ENCODE assay signal across 17 mouse cellular contexts in the genomic region with DNA sequence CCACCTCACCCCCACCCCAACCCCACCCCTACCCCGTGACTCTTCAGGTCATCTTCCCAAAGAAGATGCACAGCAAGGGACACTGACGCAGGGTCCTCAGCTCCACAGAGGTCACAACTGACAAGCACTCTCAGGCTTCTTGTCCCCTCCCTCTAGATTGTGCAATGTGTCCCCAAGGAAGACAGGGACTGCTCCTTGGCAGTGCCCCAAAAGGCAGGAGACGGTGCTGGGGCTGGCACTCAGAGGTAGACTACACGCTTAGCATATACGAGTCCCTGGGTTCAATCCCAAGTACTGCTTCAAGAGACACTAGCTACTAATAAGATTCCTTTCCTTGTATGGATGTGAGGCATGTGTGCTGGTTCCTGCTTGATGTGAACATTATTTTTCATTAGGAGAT. TPM values are rescaled to one million over a fixed set of nuclear protein-coding genes. Genes with fewer than 3 reads are reported as not detected.
DNase-seq lines count a peak whose midpoint lies in the region; TF ChIP-seq lines count a peak whose summit lies in the region.
"Had no signal": no experiment of that assay in that cellular context is flagged by ENCODE, and none has a peak within 500 bp of the region (broad histone marks: within the 10 kb centered on the region; RNA-seq: fewer than 3 reads in every experiment).

No protein-coding gene starts in this region.

- peaks cover 12 to 26% of the 10 kb centered on the region in 2 experiments for H3K4me1 ChIP-seq in CH12.LX (ENCODE audit: control insufficient read depth in 1 of 2, insufficient read depth in 2 of 2)
- H3K4me1 ChIP-seq: embryonic facial prominence, embryonic 15.5 days had no signal

- H3K9me3 ChIP-seq in CH12.LX (replicated peaks; ENCODE audit: low read length), result no peaks in the 10 kb centered on the region
- H3K9me3 ChIP-seq: embryonic facial prominence, embryonic 15.5 days; forebrain, embryonic 10.5 days; G1E; heart, embryonic 13.5 days; hindbrain, embryonic 15.5 days had no signal

- peak; percentile 10 to 38 for DNase-seq in cerebellum, postnatal 14 days
- DNase-seq in cerebellum, adult 9-10 months, result no peak
- peak; percentile 58 for DNase-seq in left cerebral cortex, postnatal 4 days
- DNase-seq in left cerebral cortex, adult 18-20 months (ENCODE audit: low spot score in 2 of 2), result no peak
- DNase-seq in CH12.LX (ENCODE audit: extremely low read depth), result no peak
- DNase-seq in kidney, adult 8-10 months, result no peak
- DNase-seq: adrenal gland, postnatal 25 days; cerebellum, adult 18-20 months; gastrocnemius, postnatal 10 days; heart, postnatal 36 days; kidney, adult 11 months had no signal

- no peaks in the 10 kb centered on the region for H3K79me2 ChIP-seq in CH12.LX (replicated peaks; ENCODE audit: control insufficient read depth, extremely low read depth, insufficient read depth, poor library complexity, severe bottlenecking)

- intact Hi-C loops in left cerebral cortex, postnatal 4 days (cut with DNase I), result no loop called here

- H3K4me3 ChIP-seq in CH12.LX (replicated peaks in 1 of 3; ENCODE audit: low read depth in 2 of 3, low read length in 2 of 3, poor library complexity in 1 of 3), result no peak overlapping the region
- H3K4me3 ChIP-seq: embryonic facial prominence, embryonic 15.5 days; erythroblast, embryonic 14.5 days; forebrain, embryonic 10.5 days; heart, embryonic 13.5 days; hindbrain, embryonic 15.5 days had no signal

- no peak for TF ChIP-seq EP300 in CH12.LX (IDR thresholded peaks at IDR 0.05; ENCODE audit: low read length)

- TF ChIP-seq RAD21 in CH12.LX (IDR thresholded peaks at IDR 0.05; ENCODE audit: low read depth, low read length), result no peak

- no peak for TF ChIP-seq CTCF in CH12.LX (conservative IDR thresholded peaks at IDR 0.05 in 1 of 2, IDR thresholded peaks at IDR 0.05 in 1 of 2; ENCODE audit: low read depth in 2 of 2, low read length in 2 of 2)

- H3K36me3 ChIP-seq in CH12.LX (replicated peaks in 1 of 2; ENCODE audit: control insufficient read depth in 1 of 2, insufficient read depth in 1 of 2, low read length in 1 of 2), result no peaks in the 10 kb centered on the region
- H3K36me3 ChIP-seq: embryonic facial prominence, embryonic 15.5 days; forebrain, embryonic 10.5 days; G1E; heart, embryonic 13.5 days; hindbrain, embryonic 15.5 days had no signal

- in situ Hi-C loops in CH12.LX (cut with MboI; ENCODE audit: low pct_ligation_motif_present, low pct_unique_long_range_greater_than_20kb, low sequenced_read_pairs), result no loop called here

- no peak overlapping the region for H3K9ac ChIP-seq in CH12.LX (ENCODE audit: insufficient read depth, low read depth)
- H3K9ac ChIP-seq: embryonic facial prominence, embryonic 15.5 days; heart, embryonic 13.5 days; hindbrain, embryonic 15.5 days had no signal

- H3K4me2 ChIP-seq in CH12.LX (ENCODE audit: insufficient read depth, low read depth, poor library complexity, severe bottlenecking), result peak overlapping the region; percentile 13; the same call in 1 of the 2 replicates
- H3K4me2 ChIP-seq: embryonic facial prominence, embryonic 15.5 days; heart, embryonic 13.5 days; hindbrain, embryonic 15.5 days had no signal

- no peak overlapping the region for H3K27ac ChIP-seq in CH12.LX (ENCODE audit: insufficient read depth, low read depth)
- H3K27ac ChIP-seq: embryonic facial prominence, embryonic 15.5 days; forebrain, embryonic 10.5 days; heart, embryonic 13.5 days; hindbrain, embryonic 15.5 days had no signal

- dilution Hi-C loops in CH12.LX (cut with MboI; ENCODE audit: extremely low pct_ligation_motif_present, extremely low pct_unique_long_range_greater_than_20kb, low sequenced_read_pairs), result no loop called here

- TF ChIP-seq POLR2A in CH12.LX (IDR thresholded peaks at IDR 0.05; ENCODE audit: low read depth, low read length), result no peak

- no peaks in the 10 kb centered on the region for H3K27me3 ChIP-seq in CH12.LX (replicated peaks)
- H3K27me3 ChIP-seq: embryonic facial prominence, embryonic 15.5 days; heart, embryonic 13.5 days; hindbrain, embryonic 15.5 days had no signal

TF ChIP-seq in CH12.LX, 34 proteins besides CTCF, POLR2A, EP300 and RAD21:
- TF ChIP-seq ZC3H11A (IDR thresholded peaks at IDR 0.05; ENCODE audit: low read depth, low read length), result no peak
- TF ChIP-seq ZMIZ1 (IDR thresholded peaks at IDR 0.05; ENCODE audit: low read depth, low read length), result no peak
- TF ChIP-seq TCF12 (IDR thresholded peaks at IDR 0.05; ENCODE audit: low read depth, low read length), result no peak
- TF ChIP-seq MAZ (IDR thresholded peaks at IDR 0.05; ENCODE audit: low read depth, low read length), result no peak
- TF ChIP-seq RCOR1 (conservative IDR thresholded peaks at IDR 0.05; ENCODE audit: low read depth, low read length), result no peak
- no peak for TF ChIP-seq PAX5 (IDR thresholded peaks at IDR 0.05; ENCODE audit: low read length)
- TF ChIP-seq NELFE (IDR thresholded peaks at IDR 0.05; ENCODE audit: low read depth, low read length), result no peak
- no peak for TF ChIP-seq ZNF384 (IDR thresholded peaks at IDR 0.05; ENCODE audit: low read depth, low read length)
- TF ChIP-seq SIN3A (IDR thresholded peaks at IDR 0.05; ENCODE audit: low read length), result no peak
- no peak for TF ChIP-seq JUND (conservative IDR thresholded peaks at IDR 0.05; ENCODE audit: low read depth, low read length)
- no peak for TF ChIP-seq ETS1 (conservative IDR thresholded peaks at IDR 0.05; ENCODE audit: low read depth, low read length)
- no peak for TF ChIP-seq USF1 (IDR thresholded peaks at IDR 0.05; ENCODE audit: low read depth, low read length)

RNA-seq across cellular contexts. Expression of a gene that starts 2.3 kb away (rescaled TPM):
- total RNA-seq in left cerebral cortex, postnatal 4 days (2021), result 1 to 10 TPM; 1.2 to 1.6 TPM
- under 1 TPM; 0.35 to 0.42 TPM for total RNA-seq in left cerebral cortex, adult 18-20 months (2021)
- 0.08 and 0.13 TPM in 2 replicates for total RNA-seq in CH12.LX (2012; rRNA removed)
- 0.08 and 0.19 TPM in 2 replicates for total RNA-seq in CH12.LX (2014; rRNA removed)
- polyA plus RNA-seq in CH12.LX (2012; ENCODE audit: insufficient read length, low read depth), result 0.23 TPM in 1 of 2 replicates, not detected in the other
- total RNA-seq: gastrocnemius, postnatal 10 days had no signal
- polyA plus RNA-seq: erythroblast, embryonic 14.5 days had no signal

RNA-seq across cellular contexts. Expression of a gene that starts 51.3 kb away (rescaled TPM):
- 10 to 100 TPM; 19.6 to 21.3 TPM for total RNA-seq in left cerebral cortex, postnatal 4 days (2021)
- total RNA-seq in left cerebral cortex, adult 18-20 months (2021), result 1 to 10 TPM; 7.6 to 9.4 TPM
- 7.8 and 8.3 TPM in 2 replicates for total RNA-seq in CH12.LX (2012; rRNA removed)
- 9.6 and 9.8 TPM in 2 replicates for total RNA-seq in CH12.LX (2014; rRNA removed)
- 12.3 and 15.9 TPM in 2 replicates for polyA plus RNA-seq in CH12.LX (2012; ENCODE audit: insufficient read length, low read depth)

RNA-seq across cellular contexts. Expression of a gene that starts 51.6 kb away (rescaled TPM):
- 10 to 100 TPM; 18.8 to 24.2 TPM for total RNA-seq in left cerebral cortex, postnatal 4 days (2021)
- total RNA-seq in left cerebral cortex, adult 18-20 months (2021), result 10 to 100 TPM; 15.5 to 18.6 TPM
- total RNA-seq in CH12.LX (2012; rRNA removed), result 6.5 and 6.6 TPM in 2 replicates
- total RNA-seq in CH12.LX (2014; rRNA removed), result 6.2 and 6.7 TPM in 2 replicates
- polyA plus RNA-seq in CH12.LX (2012; ENCODE audit: insufficient read length, low read depth), result 5.5 and 5.6 TPM in 2 replicates

Comparison
In these comparisons a context has a peak if more than half of its experiments do, and no peak if none do; other contexts are left out.
1. DNase-seq: peak in cerebellum, postnatal 14 days (2 of 2) and left cerebral cortex, postnatal 4 days (single experiment); none in cerebellum, adult 9-10 months (single experiment), left cerebral cortex, adult 18-20 months (0 of 2), CH12.LX (single experiment) and kidney, adult 8-10 months (0 of 2).